Mouse (Mus musculus) hindbrain, embryonic 15.5 days (tissue): ENCODE results near the gene Gsto1. TPM values are rescaled to one million over a fixed set of nuclear protein-coding genes. Genes with fewer than 3 reads are reported as not detected.

ENCODE experiments used
- ATAC-seq: fragments of 200-750 bp; cut with Nextera tagmentation; 2 replicates; pipeline ENCODE4 v1.8.0; 2017; ENCODE audit warnings: low read depth, moderate number of reproducible peaks, moderate TSS enrichment; ENCODE audit not compliant: low FRiP score
- H3K27ac ChIP-seq: fragments of 300-500 bp; sonication (generic); replicated peaks from 2 replicates; pipeline ENCODE4 v1.5.1; 2015; ENCODE audit warnings: mild to moderate bottlenecking, inconsistent platforms
- H3K27me3 ChIP-seq: fragments of 300-500 bp; sonication (generic); 2 replicates; pipeline ENCODE4 v1.6.1; 2015; ENCODE audit warnings: control low read depth, inconsistent platforms
- H3K36me3 ChIP-seq: fragments of 300-500 bp; sonication (generic); 2 replicates; pipeline ENCODE4 v1.6.1; 2015; ENCODE audit warnings: control low read depth, inconsistent platforms
- H3K4me1 ChIP-seq: fragments of 300-500 bp; sonication (generic); replicated peaks from 2 replicates; pipeline ENCODE4 v1.6.1; 2015; ENCODE audit warnings: control low read depth, inconsistent platforms
- H3K4me2 ChIP-seq: fragments of 300-500 bp; sonication (generic); 2 replicates; pipeline ENCODE4 v1.6.1; 2015; ENCODE audit warnings: moderate library complexity, mild to moderate bottlenecking, inconsistent platforms
- H3K4me3 ChIP-seq: fragments of 300-500 bp; sonication (generic); 2 replicates; pipeline ENCODE4 v1.5.1; 2015; ENCODE audit warnings: mild to moderate bottlenecking, inconsistent platforms
- H3K9ac ChIP-seq: fragments of 300-500 bp; sonication (generic); 2 replicates; pipeline ENCODE4 v1.6.1; 2015; ENCODE audit warnings: inconsistent platforms
- H3K9me3 ChIP-seq: fragments of 300-500 bp; sonication (generic); 2 replicates; pipeline ENCODE4 v1.6.1; 2016; ENCODE audit warnings: control low read depth, inconsistent platforms
- WGBS: fragments of 180-500 bp; shearing (Covaris S2); methylation state at CpG from one replicate; pipeline ENCODE4 v1.1.7; 2015; 5-methylcytosine and 5-hydroxymethylcytosine counted together
- polyA plus RNA-seq: library from polyadenylated mRNA; unstranded; fragments of >200 nt; fragmentation: Nextera tagmentation; extraction: Ambion mirVana; gene quantifications from 2 replicates; pipeline ENCODE4 v1.2.1, GENCODE M21; 2015

The Gsto1 gene
- 130 and 138 TPM in 2 replicates for polyA plus RNA-seq

DNA sequence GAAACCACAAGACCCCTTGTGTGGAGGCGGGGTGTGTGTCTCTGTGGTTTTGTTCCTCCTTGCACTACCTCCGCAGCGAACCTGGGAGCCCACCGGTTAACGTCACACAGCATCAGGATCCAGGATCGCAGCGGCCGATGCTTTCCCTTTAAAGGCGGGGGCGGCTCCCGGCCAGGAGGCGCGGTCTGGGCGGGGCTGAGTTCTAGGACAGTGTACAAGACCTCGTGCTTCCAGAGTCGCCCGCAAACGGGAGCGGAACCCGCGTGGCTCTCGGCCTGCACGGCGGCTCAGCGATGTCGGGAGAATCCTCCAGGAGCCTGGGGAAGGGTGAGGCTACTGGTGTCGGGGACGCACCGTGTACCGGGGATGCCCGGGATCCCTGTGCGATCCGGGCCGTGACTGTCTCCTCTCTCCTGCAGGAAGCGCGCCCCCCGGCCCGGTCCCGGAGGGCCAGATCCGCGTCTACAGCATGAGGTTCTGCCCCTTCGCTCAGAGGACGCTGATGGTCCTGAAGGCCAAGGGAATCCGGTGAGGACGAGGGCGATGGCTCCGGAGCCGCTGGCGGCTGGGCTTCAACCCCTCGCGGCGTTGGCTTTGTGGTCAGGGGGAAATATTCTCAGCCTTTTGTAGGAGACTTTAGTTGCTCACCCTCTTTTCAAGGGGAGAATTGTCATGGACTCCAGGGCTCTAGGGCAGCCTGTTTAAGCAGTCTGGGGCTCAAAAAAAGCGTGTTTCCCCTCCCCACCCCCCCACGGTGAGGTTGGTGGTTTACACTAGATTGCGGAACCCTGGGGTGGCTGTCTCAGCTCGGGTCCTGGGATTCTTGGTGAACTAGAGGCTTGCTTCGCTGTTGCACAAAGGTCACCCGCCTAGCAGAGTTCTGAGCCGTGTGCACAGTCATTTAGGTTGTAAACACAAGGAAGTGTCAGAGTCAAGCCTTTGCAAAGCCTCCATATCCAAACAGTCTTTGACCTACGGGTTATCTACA is at the start of gene Gsto1:
TSS of gene Gsto1 (plus strand) at position 175 of the 988 bp plus-strand sequence.
- Histone ChIP-seq H3K9ac (peak within 1 kb of the TSS; percentile 78), H3K27me3 (no peaks in the 10 kb centered on the region), H3K4me3 (peak within 1 kb of the TSS; percentile 57), H3K9me3 (no peaks in the 10 kb centered on the region), H3K36me3 (0 out of 2 replicates have a peak, but pooled peaks cover 10% of the 10 kb centered on the region), H3K4me2 (peak within 1 kb of the TSS; percentile 86), H3K4me1 (peaks cover 19% of the 10 kb centered on the region), H3K27ac (peak within 1 kb of the TSS; percentile 54)
- ATAC-seq: peak; percentile 96
- WGBS: under 1% methylated on average over 59 of the region's 60 CpGs

DNA sequence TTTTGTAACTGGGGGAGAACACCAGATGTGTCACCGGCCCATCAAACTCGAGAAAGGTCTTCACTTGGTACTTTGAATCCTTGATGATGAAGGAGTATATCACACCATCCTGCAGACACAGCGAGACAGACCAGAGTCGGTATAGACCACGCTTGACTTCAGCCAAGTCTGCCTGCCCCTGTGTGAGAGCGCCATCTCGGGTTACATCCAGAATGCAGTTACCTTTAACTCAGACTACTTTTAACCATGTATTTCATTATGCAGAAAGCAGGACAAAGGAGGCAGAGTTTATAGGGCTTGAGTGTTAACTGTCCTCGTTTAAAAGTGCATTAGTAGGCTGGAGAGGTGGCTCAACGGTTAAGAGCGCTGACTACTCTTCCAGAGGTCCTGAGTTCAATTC is 42.7 kb upstream of the Gsto1 start:
- no peaks in the 10 kb centered on the region for H3K9me3 ChIP-seq
- H3K27ac ChIP-seq: no peak overlapping the region
- no peak for ATAC-seq
- H3K27me3 ChIP-seq: no peaks in the 10 kb centered on the region
- no peak overlapping the region for H3K9ac ChIP-seq
- H3K4me2 ChIP-seq: no peak overlapping the region
- H3K4me3 ChIP-seq: no peak overlapping the region
- H3K36me3 ChIP-seq: no peaks in the 10 kb centered on the region
- H3K4me1 ChIP-seq: no peaks in the 10 kb centered on the region
- WGBS: 87% methylated on average over 10 of the region's 10 CpGs

DNA sequence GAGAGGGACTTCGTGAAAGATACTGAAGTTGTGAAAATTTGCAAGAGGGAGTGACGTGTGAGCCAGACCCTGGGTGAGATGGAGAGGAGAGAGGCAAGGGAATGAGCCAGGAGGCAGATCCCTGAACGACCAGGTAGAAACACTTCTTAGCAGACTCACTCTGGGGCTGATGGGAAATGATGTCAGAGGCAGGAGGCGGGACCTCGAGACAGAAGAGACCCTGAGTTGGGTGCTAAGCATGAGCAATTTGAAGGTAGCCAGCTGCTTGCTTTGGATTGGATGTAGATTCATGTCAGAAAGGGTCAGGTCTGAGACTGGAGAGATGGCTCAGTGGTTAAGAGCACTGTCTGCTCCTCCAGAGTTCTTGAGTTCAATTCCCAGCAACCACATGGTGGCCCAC is 40.0 kb upstream of the Gsto1 start:
- no peaks in the 10 kb centered on the region for H3K36me3 ChIP-seq
- no peaks in the 10 kb centered on the region for H3K9me3 ChIP-seq
- 91% methylated on average over 5 of the region's 5 CpGs for WGBS
- H3K4me1 ChIP-seq: no peaks in the 10 kb centered on the region
- no peak overlapping the region for H3K27ac ChIP-seq
- H3K9ac ChIP-seq: no peak overlapping the region
- no peak overlapping the region for H3K4me3 ChIP-seq
- ATAC-seq: no peak
- no peak overlapping the region for H3K4me2 ChIP-seq
- no peaks in the 10 kb centered on the region for H3K27me3 ChIP-seq

DNA sequence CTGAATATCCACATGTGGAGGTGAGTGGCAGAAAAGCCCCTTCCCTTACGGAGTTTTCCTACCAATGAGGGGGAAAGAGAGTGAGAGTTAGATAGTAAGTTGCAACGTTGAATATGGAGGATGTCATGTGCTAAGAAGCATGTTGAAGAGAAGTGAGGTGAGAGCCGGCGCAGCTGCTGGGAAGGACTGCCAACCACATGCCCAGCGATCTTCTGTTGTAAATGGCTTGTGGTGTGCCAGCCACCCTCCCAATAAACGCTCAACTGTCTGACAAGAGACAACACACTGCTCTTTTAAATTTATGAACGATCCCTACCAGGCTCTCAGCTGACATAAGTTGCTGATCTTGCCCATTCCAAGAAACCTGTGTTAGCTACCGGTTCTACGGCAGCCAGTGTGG is 37.1 kb upstream of the Gsto1 start:
- no peak for ATAC-seq
- no peak overlapping the region for H3K27ac ChIP-seq
- H3K27me3 ChIP-seq: no peaks in the 10 kb centered on the region
- H3K9ac ChIP-seq: no peak overlapping the region
- no peaks in the 10 kb centered on the region for H3K36me3 ChIP-seq
- H3K4me2 ChIP-seq: no peak overlapping the region
- no peaks in the 10 kb centered on the region for H3K9me3 ChIP-seq
- WGBS: 86% methylated on average over 9 of the region's 9 CpGs
- no peak overlapping the region for H3K4me3 ChIP-seq
- H3K4me1 ChIP-seq: peaks cover 4% of the 10 kb centered on the region; the same call in 1 of the 2 replicates

DNA sequence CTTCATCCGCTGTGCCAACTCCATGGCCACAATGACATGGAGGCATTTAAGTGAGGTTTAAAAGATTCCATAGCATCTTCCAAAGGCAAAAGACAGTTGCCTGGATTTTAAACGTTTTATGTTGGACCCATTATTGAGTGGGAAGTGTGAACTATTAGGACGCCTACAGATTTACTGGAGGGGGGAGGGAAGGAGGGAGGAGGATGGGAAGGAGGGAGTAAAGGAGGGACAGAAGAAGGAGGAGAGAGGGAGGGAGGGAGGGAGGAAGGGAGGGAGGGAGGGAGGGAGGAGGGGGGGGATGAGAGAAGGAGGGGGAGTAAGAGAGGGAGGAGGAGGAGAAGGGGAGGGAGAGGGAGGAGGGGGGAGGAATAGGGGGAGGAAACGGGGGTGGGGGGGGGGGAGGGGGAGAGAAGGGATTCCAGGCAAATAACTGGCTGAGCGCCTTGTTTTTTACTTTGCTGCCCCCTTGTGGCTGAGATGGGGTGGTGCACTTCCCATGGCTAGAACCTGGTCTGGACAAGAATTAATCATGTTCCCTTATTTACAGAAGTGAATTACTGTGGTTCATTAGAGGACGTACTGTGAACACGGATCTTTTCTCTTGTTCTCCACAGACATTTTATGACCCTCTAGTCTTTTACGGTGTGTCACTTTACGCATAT is 33.8 kb upstream of the Gsto1 start:
- H3K9ac ChIP-seq: no peak overlapping the region
- no peak overlapping the region for H3K4me3 ChIP-seq
- H3K4me2 ChIP-seq: no peak overlapping the region
- WGBS: 23% methylated on average over 8 of the region's 9 CpGs
- H3K4me1 ChIP-seq: peaks cover 4% of the 10 kb centered on the region; the same call in 1 of the 2 replicates
- no peaks in the 10 kb centered on the region for H3K36me3 ChIP-seq
- no peaks in the 10 kb centered on the region for H3K27me3 ChIP-seq
- ATAC-seq: no peak
- no peaks in the 10 kb centered on the region for H3K9me3 ChIP-seq
- H3K27ac ChIP-seq: no peak overlapping the region

DNA sequence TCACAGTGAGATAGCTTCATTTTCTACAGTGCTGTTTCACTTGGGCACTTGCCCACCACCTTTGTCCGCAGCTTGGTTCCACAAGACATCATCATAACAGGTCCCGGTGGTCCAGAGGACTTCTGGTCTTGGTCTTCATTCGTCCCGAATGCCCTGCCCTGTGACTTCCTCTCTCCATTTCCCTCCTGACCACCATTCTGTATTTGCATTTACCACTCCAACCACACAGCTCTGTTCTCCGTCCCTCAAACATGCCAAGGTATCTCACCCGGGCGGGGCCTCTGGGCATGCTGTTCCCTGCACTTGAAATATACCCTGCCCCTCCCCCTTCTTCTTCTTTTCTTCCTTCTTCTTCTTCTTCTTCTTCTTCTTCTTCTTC is 33.3 kb upstream of the Gsto1 start:
- peaks cover 4% of the 10 kb centered on the region; the same call in 1 of the 2 replicates for H3K4me1 ChIP-seq
- no peak overlapping the region for H3K4me3 ChIP-seq
- no peak overlapping the region for H3K9ac ChIP-seq
- no peak for ATAC-seq
- no peaks in the 10 kb centered on the region for H3K9me3 ChIP-seq
- no peak overlapping the region for H3K4me2 ChIP-seq
- H3K27me3 ChIP-seq: no peaks in the 10 kb centered on the region
- H3K27ac ChIP-seq: no peak overlapping the region
- H3K36me3 ChIP-seq: no peaks in the 10 kb centered on the region
- WGBS: 58% methylated on average over 7 of the region's 7 CpGs

DNA sequence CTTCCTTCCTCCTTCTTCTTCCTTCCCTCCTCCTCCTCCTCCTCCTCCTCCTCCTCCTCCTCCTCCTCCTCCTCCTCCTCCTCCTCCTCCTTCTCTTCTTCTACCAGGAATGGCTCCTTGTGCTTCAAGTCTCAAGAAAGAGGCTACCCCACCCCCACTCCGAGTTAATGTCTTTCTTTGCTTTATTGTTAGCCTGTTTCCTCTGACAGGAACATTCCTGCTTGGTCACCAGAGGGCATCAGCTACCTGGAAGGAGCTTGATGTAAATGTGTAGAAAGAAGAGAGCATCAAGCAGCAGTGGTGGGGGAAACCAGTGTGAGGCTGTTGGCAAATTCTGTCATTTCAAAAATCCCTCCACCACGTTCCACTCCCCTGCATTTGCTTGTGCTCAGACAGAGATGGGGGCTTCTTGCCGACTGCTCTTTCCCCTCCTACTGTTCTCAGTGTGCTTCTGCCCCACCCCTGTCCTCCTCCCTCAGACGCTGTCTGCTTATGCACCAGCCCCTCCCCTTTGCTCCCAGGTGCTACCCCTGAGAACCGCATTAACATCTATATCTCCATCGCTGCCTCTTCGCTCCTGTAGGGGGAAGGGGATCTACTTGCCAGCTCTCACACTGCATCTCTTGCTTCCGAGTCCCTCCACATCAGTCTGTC is 32.5 kb upstream of the Gsto1 start:
- H3K9me3 ChIP-seq: no peaks in the 10 kb centered on the region
- peak overlapping the region; percentile 40 for H3K4me2 ChIP-seq
- ATAC-seq: no peak
- H3K9ac ChIP-seq: no peak overlapping the region
- H3K27ac ChIP-seq: 0 out of 2 replicates have a peak overlapping the region, but pooled peaks have one; percentile 45
- H3K4me1 ChIP-seq: peaks cover 4% of the 10 kb centered on the region; the same call in 1 of the 2 replicates
- no peaks in the 10 kb centered on the region for H3K36me3 ChIP-seq
- 21% methylated on average over 8 of the region's 8 CpGs for WGBS
- H3K27me3 ChIP-seq: no peaks in the 10 kb centered on the region
- H3K4me3 ChIP-seq: no peak overlapping the region

DNA sequence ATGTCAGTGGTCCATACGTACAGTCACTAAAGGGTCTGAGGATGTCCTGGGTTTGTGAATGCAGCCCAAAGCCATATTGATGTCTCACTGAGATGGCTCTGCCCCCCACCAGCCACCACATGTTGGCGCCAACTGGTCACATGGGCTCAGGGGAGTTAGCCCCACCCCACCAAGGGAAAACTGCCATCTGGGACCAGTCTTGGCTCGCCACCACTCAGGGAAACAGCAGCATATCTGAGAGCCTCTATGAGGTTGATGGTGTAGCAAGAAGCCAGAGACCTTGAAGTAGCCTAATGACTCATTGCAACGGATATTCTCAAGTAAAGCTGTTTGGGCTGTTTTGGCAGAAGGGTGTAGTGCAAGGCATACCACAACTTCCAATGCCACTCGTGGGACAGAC is 30.7 kb upstream of the Gsto1 start:
- no peak overlapping the region for H3K27ac ChIP-seq
- peaks cover 4% of the 10 kb centered on the region; the same call in 1 of the 2 replicates for H3K4me1 ChIP-seq
- H3K36me3 ChIP-seq: no peaks in the 10 kb centered on the region
- no peaks in the 10 kb centered on the region for H3K9me3 ChIP-seq
- no peaks in the 10 kb centered on the region for H3K27me3 ChIP-seq
- 86% methylated on average over 5 of the region's 5 CpGs for WGBS
- no peak for ATAC-seq
- H3K4me2 ChIP-seq: no peak overlapping the region
- no peak overlapping the region for H3K9ac ChIP-seq
- no peak overlapping the region for H3K4me3 ChIP-seq

DNA sequence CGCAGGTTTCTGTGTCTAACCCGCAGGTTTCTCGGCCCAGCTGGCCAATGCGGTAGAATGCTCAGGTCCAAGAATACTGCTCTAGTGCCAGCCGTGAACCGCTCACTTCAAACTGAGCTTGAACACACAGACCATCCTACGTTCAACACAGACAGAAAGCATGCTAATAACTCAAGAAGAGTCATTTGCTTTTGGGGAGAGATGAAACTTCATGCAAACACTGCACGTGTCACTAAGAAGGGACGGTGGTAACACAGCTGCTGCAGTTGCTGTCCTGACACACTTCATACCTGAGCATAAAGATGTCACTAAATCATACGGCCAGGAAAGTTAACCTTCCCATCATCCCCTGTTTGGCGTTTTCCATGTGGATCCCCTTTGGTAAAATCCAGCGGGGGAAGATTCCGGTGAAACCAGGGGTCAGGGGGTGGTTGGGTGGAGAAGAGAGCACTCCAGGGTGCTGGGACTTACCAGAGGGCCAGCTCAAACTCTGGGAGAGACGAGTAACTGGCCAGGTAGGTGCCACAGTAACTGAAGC is 24.8 kb upstream of the Gsto1 start:
- Histone ChIP-seq H3K4me2 (no peak overlapping the region), H3K36me3 (no peaks in the 10 kb centered on the region), H3K27me3 (no peaks in the 10 kb centered on the region), H3K9ac (no peak overlapping the region), H3K9me3 (no peaks in the 10 kb centered on the region), H3K27ac (no peak overlapping the region), H3K4me1 (no peaks in the 10 kb centered on the region), H3K4me3 (no peak overlapping the region)
- ATAC-seq: no peak
- WGBS: 86% methylated on average over 14 of the region's 14 CpGs

DNA sequence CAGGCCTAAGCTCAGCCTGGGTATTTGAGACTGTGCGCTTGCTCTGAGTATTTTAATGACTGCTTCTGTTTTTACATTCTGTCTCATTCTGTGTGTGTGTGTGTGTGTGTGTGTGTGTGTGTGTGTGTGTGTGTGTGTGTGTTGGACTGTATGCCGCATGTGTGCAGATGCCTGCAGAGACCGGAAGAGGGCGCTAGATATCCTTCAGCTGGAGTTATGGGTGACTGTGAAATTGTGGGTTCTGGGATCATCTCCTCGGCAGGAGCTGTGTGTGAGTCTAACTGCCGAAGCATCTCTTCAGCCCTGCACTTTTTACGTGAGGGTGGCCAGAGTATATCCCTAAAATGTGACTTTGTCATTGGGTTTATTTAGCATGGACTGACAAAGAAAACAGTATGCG is 23.7 kb upstream of the Gsto1 start:
- no peak overlapping the region for H3K4me2 ChIP-seq
- 97% methylated on average over 8 of the region's 8 CpGs for WGBS
- H3K27me3 ChIP-seq: no peaks in the 10 kb centered on the region
- no peaks in the 10 kb centered on the region for H3K36me3 ChIP-seq
- H3K9me3 ChIP-seq: no peaks in the 10 kb centered on the region
- no peak overlapping the region for H3K4me3 ChIP-seq
- H3K9ac ChIP-seq: no peak overlapping the region
- no peaks in the 10 kb centered on the region for H3K4me1 ChIP-seq
- H3K27ac ChIP-seq: no peak overlapping the region
- ATAC-seq: no peak

DNA sequence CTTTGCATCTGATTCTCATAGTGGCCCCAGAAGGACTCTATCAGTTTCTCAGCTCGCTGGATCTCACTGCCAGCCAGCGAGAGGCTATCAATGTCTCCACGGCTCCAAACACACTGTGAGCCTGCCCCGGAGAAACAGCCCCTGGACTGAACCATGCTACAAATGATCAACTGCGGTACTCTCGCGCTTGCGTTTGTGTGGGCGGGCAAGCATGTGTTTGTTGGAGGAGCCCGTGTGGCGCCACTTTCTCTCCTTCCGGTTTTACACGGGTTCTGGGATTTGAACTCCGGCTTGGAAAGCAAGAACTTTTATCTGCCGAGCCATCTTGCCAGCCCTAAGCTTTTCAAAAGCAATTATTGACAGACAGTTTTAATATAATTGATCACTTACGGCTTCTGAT is 22.5 kb upstream of the Gsto1 start:
- no peak overlapping the region for H3K9ac ChIP-seq
- 0 out of 2 replicates have a peak, but pooled peaks cover 4% of the 10 kb centered on the region for H3K4me1 ChIP-seq
- no peak overlapping the region for H3K4me3 ChIP-seq
- no peaks in the 10 kb centered on the region for H3K9me3 ChIP-seq
- H3K27ac ChIP-seq: no peak overlapping the region
- no peak overlapping the region for H3K4me2 ChIP-seq
- H3K36me3 ChIP-seq: no peaks in the 10 kb centered on the region
- ATAC-seq: no peak
- WGBS: 85% methylated on average over 16 of the region's 16 CpGs
- H3K27me3 ChIP-seq: no peaks in the 10 kb centered on the region
